Mouse (Mus musculus): ENCODE data around the gene Spon1. TPM values are rescaled to one million over a fixed set of nuclear protein-coding genes. Genes with fewer than 3 reads are reported as not detected.

Gene Spon1
- polyA plus RNA-seq, 1 experiment from 2014 or later = 81.7 TPM

DNA sequence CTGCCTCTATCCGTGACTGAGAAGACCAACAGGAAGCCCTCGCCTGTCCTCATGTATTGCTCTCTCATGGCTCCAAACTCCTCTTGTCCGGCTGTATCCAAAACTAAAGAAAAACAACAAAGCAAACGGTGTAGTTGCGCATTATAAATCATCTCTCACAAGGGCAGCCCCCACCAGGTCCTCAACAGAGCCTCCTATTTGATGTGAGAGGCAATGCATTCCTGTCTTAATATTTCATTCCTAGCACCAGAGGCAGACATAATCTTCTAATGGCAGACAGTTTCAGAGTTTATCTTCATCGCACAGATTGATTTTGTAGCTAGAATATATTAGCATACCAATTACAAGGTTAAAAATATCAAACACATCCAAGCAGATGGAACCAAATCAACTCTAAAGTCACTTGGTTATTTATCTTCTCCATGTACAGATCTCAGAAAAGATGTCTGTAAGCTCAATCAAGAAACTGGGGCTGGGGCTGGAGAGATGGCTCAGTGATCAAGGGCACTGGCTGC lies 293.2 kb downstream of the Spon1 start:
- Histone ChIP-seq H3K4me2 (ENCODE audit: low read depth, low read length) (no peak overlapping the region), H3K4me3 (ENCODE audit: low read depth, low read length) (no peak overlapping the region), H3K36me3 (ENCODE audit: control insufficient read depth, insufficient read depth, low read length) (no peaks in the 10 kb centered on the region), H3K27me3 (ENCODE audit: control insufficient read depth, insufficient read depth, low read length) (no peaks in the 10 kb centered on the region), H3K27ac (ENCODE audit: low read depth, low read length) (no peak overlapping the region), H3K9ac (replicated peaks; ENCODE audit: low read depth, low read length) (no peak overlapping the region), H3K4me1 (ENCODE audit: control insufficient read depth, insufficient read depth, low read length) (0 out of 2 replicates have a peak, but pooled peaks cover 4% of the 10 kb centered on the region), H3K9me3 (ENCODE audit: control insufficient read depth, low read length) (no peaks in the 10 kb centered on the region)
- 64% methylated on average over 6 of the region's 6 CpGs for WGBS
- ATAC-seq (ENCODE audit: low read depth) = no peak

DNA sequence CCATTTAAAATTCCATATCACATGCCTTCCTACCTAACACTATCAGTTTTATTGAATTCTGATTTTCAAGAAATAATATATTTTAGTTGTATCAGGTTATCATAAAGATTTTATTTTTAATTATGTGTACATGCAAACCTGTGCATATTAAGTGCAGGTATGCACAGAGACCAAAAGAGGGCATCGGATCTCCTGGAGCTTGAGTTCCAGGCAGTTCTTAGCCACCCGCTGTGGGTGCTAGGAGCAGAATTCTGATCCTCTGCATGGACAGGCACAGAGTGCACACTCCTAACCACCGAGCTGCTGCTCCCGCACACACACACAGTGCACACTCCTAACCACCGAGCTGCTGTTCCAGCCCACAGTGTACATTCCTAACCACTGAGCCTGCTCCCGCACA lies 294.6 kb downstream of the Spon1 start:
- H3K27ac ChIP-seq (ENCODE audit: low read depth, low read length) = no peak overlapping the region
- H3K27me3 ChIP-seq (ENCODE audit: control insufficient read depth, insufficient read depth, low read length) = no peaks in the 10 kb centered on the region
- no peak overlapping the region for H3K4me2 ChIP-seq (ENCODE audit: low read depth, low read length)
- 96% methylated on average over 6 of the region's 6 CpGs for WGBS
- ATAC-seq (ENCODE audit: low read depth) = no peak
- H3K9me3 ChIP-seq (ENCODE audit: control insufficient read depth, low read length) = no peaks in the 10 kb centered on the region
- 0 out of 2 replicates have a peak, but pooled peaks cover 4% of the 10 kb centered on the region for H3K4me1 ChIP-seq (ENCODE audit: control insufficient read depth, insufficient read depth, low read length)
- no peak overlapping the region for H3K9ac ChIP-seq (replicated peaks; ENCODE audit: low read depth, low read length)
- H3K36me3 ChIP-seq (ENCODE audit: control insufficient read depth, insufficient read depth, low read length) = no peaks in the 10 kb centered on the region
- H3K4me3 ChIP-seq (ENCODE audit: low read depth, low read length) = no peak overlapping the region

DNA sequence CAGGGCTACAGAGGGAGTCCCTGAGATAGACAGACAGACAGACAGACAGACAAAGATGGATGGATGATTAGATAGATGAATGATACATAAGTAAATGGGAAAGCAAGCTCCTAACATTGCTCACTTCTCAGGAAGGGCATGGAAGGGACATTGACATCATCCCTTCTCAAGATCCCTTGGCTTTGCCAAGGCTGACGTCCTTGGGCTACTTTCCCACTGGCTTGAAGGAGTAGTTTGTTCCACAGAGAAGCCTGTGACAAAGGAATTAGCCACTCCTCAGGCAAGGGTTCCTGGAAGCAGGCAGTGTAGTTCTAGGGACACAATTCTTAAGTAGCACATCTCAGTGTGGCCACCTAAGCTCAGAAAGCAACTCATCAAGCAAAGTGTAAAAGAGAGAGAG lies 296.7 kb downstream of the Spon1 start:
- Histone ChIP-seq H3K4me3 (ENCODE audit: low read depth, low read length) (no peak overlapping the region), H3K9ac (replicated peaks; ENCODE audit: low read depth, low read length) (no peak overlapping the region), H3K27ac (ENCODE audit: low read depth, low read length) (no peak overlapping the region), H3K4me1 (ENCODE audit: control insufficient read depth, insufficient read depth, low read length) (0 out of 2 replicates have a peak, but pooled peaks cover 10% of the 10 kb centered on the region), H3K27me3 (ENCODE audit: control insufficient read depth, insufficient read depth, low read length) (no peaks in the 10 kb centered on the region), H3K4me2 (ENCODE audit: low read depth, low read length) (no peak overlapping the region), H3K36me3 (ENCODE audit: control insufficient read depth, insufficient read depth, low read length) (no peaks in the 10 kb centered on the region), H3K9me3 (ENCODE audit: control insufficient read depth, low read length) (no peaks in the 10 kb centered on the region)
- whole genome bisulfite sequencing = 73% methylated on average over 1 of the region's 1 CpGs
- ATAC-seq (ENCODE audit: low read depth) = no peak

DNA sequence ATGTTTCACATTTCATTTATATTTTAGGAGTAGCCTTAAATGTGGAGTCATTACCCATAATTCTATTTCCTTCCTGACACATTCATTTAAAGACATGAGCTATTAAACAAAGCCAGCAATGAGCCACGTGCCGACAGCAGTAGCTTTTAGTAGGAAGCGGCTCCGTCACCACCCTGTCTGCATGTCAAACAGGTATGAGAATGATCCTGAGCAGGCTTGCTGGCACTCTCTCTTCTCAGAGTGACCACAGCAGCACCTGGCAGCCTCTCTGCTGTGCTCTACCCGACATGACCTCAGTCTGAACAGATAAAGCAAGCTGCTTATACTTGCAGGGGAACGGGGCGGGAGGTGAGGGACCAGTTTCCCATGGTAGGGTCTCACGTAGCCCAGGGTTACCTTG lies 297.7 kb downstream of the Spon1 start:
- WGBS = 69% methylated on average over 8 of the region's 8 CpGs
- H3K4me1 ChIP-seq (ENCODE audit: control insufficient read depth, insufficient read depth, low read length) = 0 out of 2 replicates have a peak, but pooled peaks cover 10% of the 10 kb centered on the region
- no peak overlapping the region for H3K9ac ChIP-seq (replicated peaks; ENCODE audit: low read depth, low read length)
- H3K4me2 ChIP-seq (ENCODE audit: low read depth, low read length) = no peak overlapping the region
- no peak overlapping the region for H3K4me3 ChIP-seq (ENCODE audit: low read depth, low read length)
- no peaks in the 10 kb centered on the region for H3K36me3 ChIP-seq (ENCODE audit: control insufficient read depth, insufficient read depth, low read length)
- H3K27me3 ChIP-seq (ENCODE audit: control insufficient read depth, insufficient read depth, low read length) = no peaks in the 10 kb centered on the region
- no peaks in the 10 kb centered on the region for H3K9me3 ChIP-seq (ENCODE audit: control insufficient read depth, low read length)
- ATAC-seq (ENCODE audit: low read depth) = no peak
- no peak overlapping the region for H3K27ac ChIP-seq (ENCODE audit: low read depth, low read length)

GRCm38 (mm10) chr7:114063966-114064365 lies 298.2 kb downstream of the Spon1 start:
- H3K36me3 ChIP-seq (ENCODE audit: control insufficient read depth, insufficient read depth, low read length) = no peaks in the 10 kb centered on the region
- no peak overlapping the region for H3K9ac ChIP-seq (replicated peaks; ENCODE audit: low read depth, low read length)
- no peak overlapping the region for H3K4me3 ChIP-seq (ENCODE audit: low read depth, low read length)
- 89% methylated on average over 6 of the region's 6 CpGs for WGBS
- H3K4me1 ChIP-seq (ENCODE audit: control insufficient read depth, insufficient read depth, low read length) = 0 out of 2 replicates have a peak, but pooled peaks cover 10% of the 10 kb centered on the region
- no peaks in the 10 kb centered on the region for H3K9me3 ChIP-seq (ENCODE audit: control insufficient read depth, low read length)
- H3K27me3 ChIP-seq (ENCODE audit: control insufficient read depth, insufficient read depth, low read length) = no peaks in the 10 kb centered on the region
- H3K4me2 ChIP-seq (ENCODE audit: low read depth, low read length) = no peak overlapping the region
- ATAC-seq (ENCODE audit: low read depth) = no peak
- no peak overlapping the region for H3K27ac ChIP-seq (ENCODE audit: low read depth, low read length)

GRCm38 (mm10) chr7:114065407-114066185 lies 299.8 kb downstream of the Spon1 start:
- Histone ChIP-seq H3K27ac (ENCODE audit: low read depth, low read length) (no peak overlapping the region), H3K4me1 (ENCODE audit: control insufficient read depth, insufficient read depth, low read length) (0 out of 2 replicates have a peak, but pooled peaks cover 10% of the 10 kb centered on the region), H3K4me3 (ENCODE audit: low read depth, low read length) (no peak overlapping the region), H3K4me2 (ENCODE audit: low read depth, low read length) (no peak overlapping the region), H3K9ac (replicated peaks; ENCODE audit: low read depth, low read length) (no peak overlapping the region), H3K9me3 (ENCODE audit: control insufficient read depth, low read length) (no peaks in the 10 kb centered on the region), H3K36me3 (ENCODE audit: control insufficient read depth, insufficient read depth, low read length) (no peaks in the 10 kb centered on the region), H3K27me3 (ENCODE audit: control insufficient read depth, insufficient read depth, low read length) (no peaks in the 10 kb centered on the region)
- WGBS = 32% methylated on average over 11 of the region's 11 CpGs
- no peak for ATAC-seq (ENCODE audit: low read depth)

DNA sequence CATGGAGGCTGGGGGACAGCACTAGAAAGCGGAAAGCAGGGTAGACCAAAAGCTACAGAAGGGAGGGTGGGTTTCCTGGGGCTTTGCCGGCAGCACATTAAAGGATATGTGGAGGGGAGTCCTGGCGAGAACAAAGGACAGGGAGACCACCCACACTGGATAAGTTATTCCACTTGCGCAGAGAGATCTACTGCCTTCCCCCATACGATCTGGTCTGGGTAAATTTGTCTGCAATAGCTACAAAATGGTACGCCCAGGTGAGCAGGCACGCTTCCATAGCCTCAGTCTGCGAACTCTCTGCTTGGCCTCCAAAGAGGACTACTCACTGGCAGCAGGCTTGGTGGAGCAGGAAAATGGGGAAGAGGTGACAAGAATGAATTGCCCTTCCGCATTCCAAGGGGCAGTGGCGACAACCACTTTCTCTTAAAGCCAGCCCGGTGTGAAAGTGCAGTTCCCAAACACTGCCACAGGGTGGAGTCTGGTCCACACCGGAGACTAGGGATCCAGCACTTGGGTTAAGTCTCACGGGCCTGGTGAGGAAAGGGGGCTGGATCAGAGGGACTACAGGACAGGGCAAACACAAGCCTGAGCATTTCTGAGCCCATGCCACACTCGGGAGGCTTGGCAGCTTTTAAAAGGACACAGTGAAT lies 300.9 kb downstream of the Spon1 start:
- H3K4me2 ChIP-seq (ENCODE audit: low read depth, low read length) = peak overlapping the region; percentile 55
- no peaks in the 10 kb centered on the region for H3K36me3 ChIP-seq (ENCODE audit: control insufficient read depth, insufficient read depth, low read length)
- H3K27me3 ChIP-seq (ENCODE audit: control insufficient read depth, insufficient read depth, low read length) = no peaks in the 10 kb centered on the region
- 0 out of 2 replicates have a peak overlapping the region, but pooled peaks have one; percentile 16 for H3K9ac ChIP-seq (replicated peaks; ENCODE audit: low read depth, low read length)
- peak; percentile 84 for ATAC-seq (ENCODE audit: low read depth)
- H3K27ac ChIP-seq (ENCODE audit: low read depth, low read length) = no peak overlapping the region
- H3K4me3 ChIP-seq (ENCODE audit: low read depth, low read length) = peak overlapping the region; percentile 20
- no peaks in the 10 kb centered on the region for H3K9me3 ChIP-seq (ENCODE audit: control insufficient read depth, low read length)
- 4% methylated on average over 14 of the region's 14 CpGs for WGBS
- H3K4me1 ChIP-seq (ENCODE audit: control insufficient read depth, insufficient read depth, low read length) = 0 out of 2 replicates have a peak, but pooled peaks cover 10% of the 10 kb centered on the region

- WGBS = 76% methylated on average over 11 of the region's 11 CpGs
- Histone ChIP-seq H3K27me3 (ENCODE audit: control insufficient read depth, insufficient read depth, low read length) (no peaks in the 10 kb centered on the region), H3K27ac (ENCODE audit: low read depth, low read length) (no peak overlapping the region), H3K4me1 (ENCODE audit: control insufficient read depth, insufficient read depth, low read length) (0 out of 2 replicates have a peak, but pooled peaks cover 6% of the 10 kb centered on the region), H3K36me3 (ENCODE audit: control insufficient read depth, insufficient read depth, low read length) (no peaks in the 10 kb centered on the region), H3K4me3 (ENCODE audit: low read depth, low read length) (no peak overlapping the region), H3K9ac (replicated peaks; ENCODE audit: low read depth, low read length) (no peak overlapping the region), H3K4me2 (ENCODE audit: low read depth, low read length) (no peak overlapping the region), H3K9me3 (ENCODE audit: control insufficient read depth, low read length) (no peaks in the 10 kb centered on the region)
- ATAC-seq (ENCODE audit: low read depth) = no peak
Measured at GRCm38 (mm10) chr7:114068956-114069533, 303.2 kb downstream of the Spon1 start.

Measured in neural tube, embryonic 14.5 days (tissue).